Mouse (Mus musculus) heart, adult 11 months (tissue): Measurements from ENCODE around the gene Kcnt1.
A peak's percentile ranks its signal among the peaks of the same experiment; 100 is the strongest.

Experiments used
- DNase-seq: peaks from one replicate; pipeline ENCODE4 v3.0.0; 2022

Kcnt1 gene

DNA sequence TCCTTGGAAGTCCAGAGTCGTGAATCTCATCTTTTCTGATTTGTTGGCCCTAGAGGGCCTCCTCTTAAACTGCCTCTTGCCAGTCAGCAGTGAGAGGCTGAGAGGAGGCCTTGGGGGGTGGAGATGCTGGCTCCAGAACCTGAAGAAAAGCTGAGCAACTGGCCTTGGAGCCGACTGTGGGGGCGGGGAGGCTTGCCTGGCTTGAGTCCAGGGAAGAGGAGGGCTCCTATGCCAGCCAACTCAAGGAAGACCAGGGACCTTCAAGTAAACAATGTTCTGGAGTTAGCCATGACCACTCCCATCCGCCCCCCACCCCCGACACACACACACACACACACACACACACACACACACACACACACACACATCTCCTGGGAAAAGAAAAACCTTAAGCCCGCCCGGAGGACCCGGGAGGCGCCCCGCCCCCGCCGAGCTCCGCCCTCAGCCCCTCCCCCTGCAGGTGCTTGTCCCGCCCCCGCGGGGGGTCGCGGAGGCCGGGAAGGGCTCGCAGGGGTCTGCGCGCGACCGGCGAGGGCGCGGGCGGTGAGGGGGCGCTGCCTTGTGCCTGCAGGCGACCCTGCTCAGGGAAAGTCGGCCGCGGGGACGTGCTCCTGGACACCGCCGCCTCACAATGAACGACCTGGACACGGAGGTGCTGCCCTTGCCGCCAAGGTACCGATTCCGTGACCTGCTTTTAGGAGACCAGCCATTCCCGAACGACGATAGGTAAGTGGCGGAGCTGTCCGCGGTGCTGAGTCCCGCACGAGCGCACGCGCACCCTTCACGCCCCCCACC lies at the start of gene Kcnt1:
Kcnt1 (plus strand) TSS at position 398 of the 795 bp plus-strand sequence.
- no peak for DNase-seq

DNA sequence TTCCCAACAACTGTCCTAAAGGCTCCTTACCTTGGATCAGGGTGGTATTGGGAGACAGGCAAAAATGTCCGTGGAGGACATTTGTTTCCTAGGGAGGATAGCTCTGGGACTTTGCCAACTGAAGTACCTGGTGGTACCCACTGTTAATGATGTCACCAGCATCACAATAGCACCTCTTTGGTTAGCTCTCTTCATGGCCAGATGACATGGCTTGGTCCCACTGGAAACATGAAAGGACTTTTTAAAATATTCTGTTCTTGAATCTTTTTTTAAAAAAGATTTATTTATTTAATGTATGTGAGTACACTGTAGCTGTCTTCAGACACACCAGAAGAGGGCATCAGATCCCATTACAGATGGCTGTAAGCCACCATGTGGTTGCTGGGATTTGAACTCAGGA lies 47.8 kb upstream of the Kcnt1 start, which contains the start of gene Glt6d1:
Glt6d1 (minus strand) TSS at position 101 of the 400 bp plus-strand sequence.
- peak; percentile 28 for DNase-seq

DNA sequence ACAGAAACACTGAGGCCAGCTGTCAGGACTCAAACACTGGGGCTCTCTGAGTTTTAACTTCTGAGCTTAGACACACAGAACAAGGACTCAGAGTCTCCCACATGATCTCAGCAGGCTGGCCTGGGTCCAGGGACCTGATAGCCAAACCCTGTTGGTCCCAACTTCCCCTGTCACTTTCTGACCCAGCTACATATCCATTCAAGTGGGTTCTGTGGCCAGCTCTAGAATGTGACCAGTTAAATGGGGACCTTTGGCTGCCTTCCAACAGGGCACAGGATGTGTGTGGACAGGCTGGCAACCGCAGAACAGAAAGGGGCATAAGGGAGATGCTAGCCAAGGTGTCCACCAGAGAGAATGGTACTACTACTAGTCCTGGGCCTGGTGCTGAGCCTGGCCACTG lies 40.7 kb upstream of the Kcnt1 start, which contains the start of gene Lcn9:
Lcn9 (plus strand) TSS at position 348 of the 400 bp plus-strand sequence.
- DNase-seq = peak; percentile 87

- peak; percentile 70 for DNase-seq
These were observed 38.8 kb upstream of the Kcnt1 start for GRCm38 (mm10) chr2:25824751-25825150.

- DNase-seq = no peak
These were observed 35.1 kb upstream of the Kcnt1 start for GRCm38 (mm10) chr2:25828344-25828947.

DNA sequence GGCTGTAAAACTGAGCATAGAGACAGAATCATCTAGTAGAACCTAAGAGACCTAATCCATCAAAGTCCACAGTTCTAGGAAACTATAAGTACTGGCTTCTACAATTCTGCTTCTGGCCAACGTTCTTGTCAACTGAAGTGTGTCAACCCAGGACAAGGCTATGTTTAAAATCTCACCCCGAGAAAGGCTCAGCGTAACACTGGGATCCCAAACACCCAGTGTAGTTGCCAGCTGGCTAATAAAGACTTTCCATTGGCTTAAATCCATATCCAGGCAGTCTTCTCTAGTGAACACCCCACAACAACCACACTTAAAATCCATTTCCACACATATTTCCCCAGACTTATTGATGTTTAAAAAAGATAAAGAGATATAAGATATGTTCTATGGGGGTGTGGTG lies 32.7 kb upstream of the Kcnt1 start:
- DNase-seq = no peak

DNA sequence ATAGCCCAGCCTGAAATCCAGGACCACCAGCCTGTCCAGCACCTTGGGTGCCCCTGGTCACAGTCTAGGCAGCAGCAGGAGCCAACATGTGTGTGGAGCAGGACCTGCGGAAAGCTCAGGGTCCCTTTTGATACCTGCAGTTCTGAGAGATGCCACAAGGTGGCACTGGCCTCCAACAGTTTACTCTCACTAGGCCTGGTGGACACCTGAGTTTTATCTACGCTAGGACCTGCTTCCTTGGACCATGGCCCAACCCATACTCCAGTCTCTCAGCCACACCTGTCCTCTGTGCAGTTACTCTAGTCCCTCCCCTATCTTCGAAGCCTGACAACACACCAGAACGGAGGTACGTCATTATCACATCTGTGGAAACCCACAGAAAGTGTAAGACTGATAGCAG lies 27.2 kb upstream of the Kcnt1 start:
- DNase-seq = peak; percentile 93

GRCm38 (mm10) chr2:25842161-25842560 lies 21.4 kb upstream of the Kcnt1 start:
- no peak for DNase-seq

GRCm38 (mm10) chr2:25842758-25843157 lies 20.8 kb upstream of the Kcnt1 start:
- no peak for DNase-seq

DNA sequence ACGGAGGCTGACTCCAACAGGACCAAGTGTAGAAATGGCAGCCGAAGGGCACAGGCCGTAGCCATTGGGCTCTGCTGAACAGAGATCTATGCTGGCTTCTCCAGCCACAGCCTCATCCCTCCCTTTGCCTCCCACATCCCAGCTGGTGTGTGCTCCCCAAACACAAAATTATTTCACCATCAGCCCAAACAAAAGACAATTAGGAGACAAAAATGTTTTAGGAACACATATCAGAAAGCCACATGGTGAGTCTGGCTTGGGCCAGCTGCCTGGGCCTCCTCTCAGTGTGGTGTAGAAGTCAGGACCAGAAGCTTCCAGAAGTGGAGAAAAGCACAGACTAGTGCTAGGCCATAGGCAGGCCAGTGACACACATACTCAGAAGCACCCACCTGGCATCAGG lies 19.4 kb upstream of the Kcnt1 start:
- DNase-seq = no peak

DNA sequence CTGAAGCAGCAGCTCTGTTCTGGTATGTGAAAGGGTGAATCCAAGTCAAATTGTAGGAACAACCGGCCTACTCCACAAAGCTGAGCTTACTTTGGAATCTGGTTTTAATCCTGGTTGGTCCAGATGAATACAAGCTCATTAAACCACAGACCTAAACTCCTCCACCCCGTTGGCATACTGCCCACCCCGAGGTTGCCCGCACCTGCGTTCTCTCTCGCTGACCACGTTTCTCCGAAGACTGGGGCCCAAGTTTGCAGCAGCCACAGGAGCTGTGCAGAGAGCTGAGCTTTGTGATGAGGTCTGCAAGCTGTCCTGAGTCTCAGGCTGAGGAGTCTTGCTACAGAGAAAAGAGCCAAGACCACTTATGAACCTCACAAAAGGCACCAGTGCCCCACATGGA lies 17.0 kb upstream of the Kcnt1 start:
- DNase-seq = no peak

- no peak for DNase-seq
These were observed 16.3 kb upstream of the Kcnt1 start, which contains the start of gene Sohlh1 for GRCm38 (mm10) chr2:25847226-25847625. Sohlh1 (minus strand) TSS chr2:25847248.

DNA sequence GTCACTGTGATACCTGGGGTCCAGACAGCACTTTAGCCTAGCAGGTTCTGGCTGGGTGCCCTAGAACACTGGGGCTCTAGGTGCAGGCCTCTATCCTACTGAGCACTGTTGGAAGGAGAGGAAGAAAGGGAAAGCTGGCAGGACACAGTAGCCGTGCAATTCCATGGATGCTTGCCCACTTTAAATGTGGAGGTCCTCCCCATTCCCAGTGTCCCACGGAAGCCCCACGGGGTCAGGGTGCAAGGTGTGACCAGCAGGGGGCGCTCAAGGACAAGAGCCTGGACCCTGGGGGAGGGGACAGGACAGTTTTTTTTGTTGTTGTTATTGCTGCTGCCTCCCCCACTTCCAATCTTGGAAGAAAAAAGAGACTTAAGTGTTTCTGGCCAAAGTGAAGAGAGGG lies 13.2 kb upstream of the Kcnt1 start:
- no peak for DNase-seq

DNA sequence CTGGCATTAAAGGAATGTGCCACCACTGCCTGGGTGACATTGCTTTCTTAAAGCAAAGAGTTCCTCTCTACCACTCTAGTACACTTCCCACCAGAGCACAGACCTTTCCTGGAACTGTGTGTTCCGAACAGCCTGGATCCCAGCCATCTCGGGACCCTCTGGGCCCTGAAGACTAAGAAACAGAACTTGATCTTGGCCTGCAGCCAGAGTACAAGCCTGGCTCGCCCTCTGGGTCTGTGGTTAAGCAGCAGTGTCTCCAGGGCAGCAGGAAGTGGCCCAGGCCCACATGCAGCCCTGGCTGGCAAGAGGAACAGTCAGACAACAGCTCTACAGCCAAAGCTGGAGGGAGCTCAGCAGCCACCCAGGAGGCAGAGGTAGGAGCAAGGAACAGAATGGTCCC lies 10.9 kb upstream of the Kcnt1 start:
- DNase-seq = peak; percentile 98

GRCm38 (mm10) chr2:25853998-25854397 lies 9.5 kb upstream of the Kcnt1 start:
- DNase-seq = no peak

DNA sequence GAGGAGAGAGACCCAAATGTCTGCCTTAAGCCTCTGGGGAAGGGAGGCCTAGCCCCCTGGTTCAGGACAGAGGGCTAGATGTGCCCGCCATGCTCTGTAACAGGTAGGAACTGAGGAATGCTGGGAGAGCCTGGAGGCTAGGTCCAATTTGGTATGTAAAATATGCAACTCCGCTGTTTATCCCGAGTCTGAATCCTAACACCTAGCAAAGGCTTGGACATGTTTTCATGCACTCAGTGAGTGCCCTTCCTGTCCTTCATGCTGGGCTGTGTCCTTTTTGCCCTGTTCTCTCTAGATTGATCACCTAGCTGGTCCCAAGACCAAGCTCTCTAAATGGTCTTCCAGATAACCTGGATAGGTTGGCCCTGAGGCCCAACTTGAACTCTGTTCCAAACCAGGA lies 3.6 kb upstream of the Kcnt1 start:
- no peak for DNase-seq

GRCm38 (mm10) chr2:25862038-25862437 lies 1.5 kb upstream of the Kcnt1 start:
- DNase-seq = no peak

DNA sequence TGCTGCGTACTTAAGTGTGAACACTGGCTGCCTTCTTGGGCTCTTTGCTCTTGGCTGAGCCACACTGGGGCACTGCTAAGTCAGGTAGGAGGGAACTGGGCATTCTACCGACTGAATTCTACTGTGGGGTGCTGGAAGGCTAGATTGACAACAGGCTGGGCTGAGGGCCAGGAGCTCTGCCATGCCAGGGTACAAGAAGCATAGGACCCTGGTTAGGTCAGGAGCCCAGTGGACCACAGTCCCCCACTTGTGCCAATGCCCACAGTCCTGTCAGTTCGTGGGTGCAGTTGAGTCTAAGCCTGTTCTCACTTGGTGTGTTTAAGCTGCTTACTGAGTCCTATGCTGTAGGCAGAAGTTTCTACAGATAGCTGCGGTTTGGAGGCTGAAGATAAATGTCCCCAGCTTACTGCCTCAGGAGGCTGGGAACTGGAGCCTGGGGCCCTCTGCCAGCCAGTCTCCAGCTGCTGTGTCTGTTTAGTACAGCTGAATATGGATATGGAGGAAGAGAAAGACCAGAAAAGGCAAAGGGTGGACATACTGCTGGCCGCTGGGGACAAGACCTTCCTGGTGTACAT lies 751 bp upstream of the Kcnt1 start:
- DNase-seq = no peak

DNA sequence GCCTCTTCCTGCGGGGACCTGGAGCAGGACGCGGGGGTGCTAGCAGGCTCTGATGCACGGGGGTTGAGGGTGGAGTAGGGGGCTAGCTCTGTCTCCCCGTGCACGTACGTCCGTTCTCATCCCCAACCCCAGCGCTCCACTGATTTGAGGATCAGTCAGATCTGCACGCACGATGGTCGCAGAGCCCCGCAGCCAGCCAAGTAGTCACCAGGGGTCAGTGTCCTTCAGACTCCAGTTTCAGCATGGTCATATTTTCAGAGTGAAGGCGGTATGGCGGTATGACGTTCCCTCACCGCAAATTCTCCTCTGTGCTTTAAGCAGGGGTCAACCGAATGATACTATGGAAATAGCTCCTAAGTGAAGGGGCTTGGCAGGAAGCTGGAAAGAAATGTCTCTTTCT lies 696 bp downstream of the Kcnt1 start:
- no peak for DNase-seq

DNA sequence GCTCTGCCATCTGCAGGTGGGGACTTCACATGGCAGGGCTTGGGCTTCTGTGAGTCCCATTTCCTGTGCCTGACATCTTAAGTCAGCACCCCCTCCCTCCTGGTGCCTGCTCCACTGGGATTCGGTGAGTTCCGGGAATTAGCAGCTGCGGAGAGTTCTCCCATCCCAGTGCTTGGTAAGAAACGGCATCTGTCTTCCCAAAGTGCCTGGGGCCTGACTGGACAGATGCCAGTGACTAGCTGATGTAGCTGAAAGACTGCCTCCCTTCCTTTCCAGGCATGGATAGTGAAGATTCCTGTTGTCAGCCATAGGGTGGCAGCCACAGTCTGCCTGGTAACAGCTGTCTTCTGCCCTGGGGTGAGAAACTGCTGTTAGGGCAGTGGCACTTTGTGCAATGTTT lies 1.9 kb downstream of the Kcnt1 start:
- DNase-seq = no peak

- no peak for DNase-seq
These were observed 3.1 kb downstream of the Kcnt1 start for GRCm38 (mm10) chr2:25866656-25867055.

DNA sequence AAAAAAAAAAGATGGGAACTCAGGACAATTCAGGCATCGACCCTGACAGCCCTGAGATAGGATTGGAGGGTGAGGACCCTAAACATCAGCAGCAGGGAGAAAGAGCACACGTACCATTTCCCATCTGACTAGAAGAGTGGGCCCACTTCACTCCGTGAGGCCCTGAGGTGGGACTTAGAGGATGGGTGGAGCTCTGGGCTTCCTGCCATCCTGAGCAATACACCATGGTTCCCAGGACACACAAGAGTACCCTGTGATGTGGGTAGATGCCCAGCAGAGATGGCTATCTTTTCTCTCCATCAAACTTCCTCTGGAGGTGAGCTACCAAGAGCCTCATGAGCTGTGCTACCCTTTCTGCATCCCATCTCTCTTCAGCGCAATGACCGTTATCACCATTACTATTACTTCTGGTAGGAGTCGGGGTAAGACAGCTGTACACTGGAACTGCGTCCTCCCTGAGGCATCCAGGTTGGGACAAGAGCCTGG lies 13.8 kb downstream of the Kcnt1 start:
- no peak for DNase-seq

GRCm38 (mm10) chr2:25877736-25878268 lies 14.3 kb downstream of the Kcnt1 start:
- no peak for DNase-seq

GRCm38 (mm10) chr2:25878516-25878915 lies 15.0 kb downstream of the Kcnt1 start:
- DNase-seq = no peak
